Mouse (Mus musculus) heart, embryonic 10.5 days (tissue): Measurements from ENCODE around the gene Kif12. TPM values are rescaled to one million over a fixed set of nuclear protein-coding genes. Genes with fewer than 3 reads are reported as not detected.

ENCODE experiments used
- DNase-seq: peaks from one replicate; pipeline ENCODE4 v3.0.0-alpha.2; 2017; ENCODE audit warnings: low spot score
- H3K27ac ChIP-seq: fragments of 300-500 bp; sonication (generic); 2 replicates; pipeline ENCODE4 v1.5.1; 2016; ENCODE audit warnings: mild to moderate bottlenecking
- H3K27me3 ChIP-seq: fragments of 300-500 bp; sonication (generic); 2 replicates; pipeline ENCODE4 v1.6.1; 2016; ENCODE audit warnings: mild to moderate bottlenecking; ENCODE audit not compliant: poor library complexity, insufficient read depth, severe bottlenecking
- H3K36me3 ChIP-seq: fragments of 300-500 bp; sonication (generic); 2 replicates; pipeline ENCODE4 v1.6.1; 2016; ENCODE audit warnings: mild to moderate bottlenecking, moderate library complexity
- H3K4me1 ChIP-seq: fragments of 300-500 bp; sonication (generic); 2 replicates; pipeline ENCODE4 v1.6.1; 2016; ENCODE audit warnings: mild to moderate bottlenecking
- H3K4me3 ChIP-seq: fragments of 300-500 bp; sonication (generic); 2 replicates; pipeline ENCODE4 v1.5.1; 2016; ENCODE audit warnings: mild to moderate bottlenecking, moderate library complexity
- H3K9me3 ChIP-seq: fragments of 300-500 bp; sonication (generic); 2 replicates; pipeline ENCODE4 v1.6.1; 2016; ENCODE audit warnings: mild to moderate bottlenecking, moderate library complexity
- WGBS: fragments of 180-500 bp; shearing (Covaris S2); methylation state at CpG from one replicate; pipeline ENCODE4 v1.1.7; 2016; 5-methylcytosine and 5-hydroxymethylcytosine counted together
- polyA plus RNA-seq: library from polyadenylated mRNA; unstranded; fragments of >200 nt; fragmentation: Nextera tagmentation; extraction: Ambion mirVana; gene quantifications from 2 replicates; pipeline ENCODE4 v1.2.1, GENCODE M21; 2016

Gene Kif12
- polyA plus RNA-seq, 1 experiment from 2014 or later, result 3.4 TPM

DNA sequence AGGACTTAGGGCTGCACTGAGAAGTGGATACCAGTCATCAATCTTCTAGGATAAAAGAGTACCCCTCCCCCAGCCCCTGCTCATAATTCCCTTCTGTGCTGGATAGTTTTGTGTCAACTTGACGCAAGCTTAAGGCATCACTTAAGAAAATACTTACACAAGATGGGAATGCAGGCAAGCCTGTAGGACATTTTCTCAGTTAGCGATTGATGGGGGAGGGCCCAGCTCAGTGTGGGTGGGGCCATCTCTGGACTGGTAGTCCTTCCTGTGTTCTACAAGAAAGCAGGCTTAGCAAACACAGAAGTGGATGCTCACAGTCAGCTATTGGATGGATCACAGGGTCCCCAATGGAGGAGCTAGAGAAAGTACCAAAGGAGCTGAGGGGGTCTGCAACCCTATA, 22.4 kb upstream of the Kif12 start:
- no peaks in the 10 kb centered on the region for H3K36me3 ChIP-seq
- H3K4me3 ChIP-seq, result no peak overlapping the region
- no peak overlapping the region for H3K27ac ChIP-seq
- 78% methylated on average over 2 of the region's 2 CpGs for WGBS
- DNase-seq, result no peak
- H3K4me1 ChIP-seq, result peaks cover 11% of the 10 kb centered on the region
- no peaks in the 10 kb centered on the region; the same call in 1 of the 2 replicates for H3K27me3 ChIP-seq
- no peaks in the 10 kb centered on the region for H3K9me3 ChIP-seq

DNA sequence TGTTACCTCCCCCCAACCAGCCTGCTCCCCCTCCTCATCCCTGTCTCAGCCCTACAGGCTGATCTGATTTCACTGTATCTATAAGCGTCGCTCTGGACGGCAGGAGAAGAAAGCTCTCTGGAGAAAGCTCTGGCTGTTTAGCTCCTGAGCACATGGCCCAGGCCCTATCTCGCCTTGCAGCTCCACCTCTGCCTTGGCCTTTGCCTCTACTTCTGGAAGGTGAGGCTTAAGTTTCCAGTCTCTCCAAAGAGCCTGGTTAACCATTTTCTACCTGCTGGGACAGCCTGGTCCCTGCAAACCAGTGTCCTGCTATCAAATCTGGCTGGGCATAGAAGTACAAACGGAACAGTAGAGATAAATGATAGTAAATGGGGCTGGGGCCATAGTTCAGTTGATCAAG, 19.7 kb upstream of the Kif12 start:
- no peaks in the 10 kb centered on the region for H3K36me3 ChIP-seq
- peaks cover 13% of the 10 kb centered on the region; the same call in 1 of the 2 replicates for H3K27me3 ChIP-seq
- H3K9me3 ChIP-seq, result no peaks in the 10 kb centered on the region
- no peak for DNase-seq
- H3K4me1 ChIP-seq, result peaks cover 21% of the 10 kb centered on the region
- no peak overlapping the region for H3K4me3 ChIP-seq
- WGBS, result 46% methylated on average over 5 of the region's 5 CpGs
- H3K27ac ChIP-seq, result peak overlapping the region; percentile 16; the same call in 1 of the 2 replicates

DNA sequence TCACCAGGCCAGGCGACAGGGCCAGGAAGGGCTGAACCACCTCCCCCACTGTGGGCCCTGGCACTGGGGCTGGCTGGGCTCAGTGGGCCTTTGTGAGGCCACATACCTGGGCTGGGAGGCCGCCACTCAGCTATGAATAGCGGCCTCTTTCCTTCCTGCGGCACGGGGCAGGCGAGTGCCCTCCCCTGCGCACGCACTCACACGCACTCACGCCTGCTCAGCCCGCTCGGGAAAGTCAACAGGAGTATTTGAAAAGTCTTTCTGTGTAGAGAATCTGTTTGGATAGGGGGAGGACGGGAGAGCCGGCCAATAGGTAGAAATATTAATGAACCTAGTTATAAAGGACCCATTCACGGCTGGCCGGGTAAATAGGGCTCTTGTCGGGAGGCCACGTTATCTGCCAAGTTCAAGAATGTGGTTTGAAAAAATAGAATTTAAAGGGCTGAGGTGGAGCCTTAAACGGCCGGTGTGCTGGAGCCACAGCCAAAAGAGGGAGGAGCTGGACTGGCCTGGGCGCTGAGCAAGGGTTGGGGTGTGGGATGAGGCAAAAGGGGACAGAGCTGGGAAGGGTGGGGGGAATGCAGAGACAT, 14.4 kb upstream of the Kif12 start:
- peaks cover 29% of the 10 kb centered on the region for H3K4me1 ChIP-seq
- H3K27ac ChIP-seq, result peak overlapping the region; percentile 36
- H3K4me3 ChIP-seq, result no peak overlapping the region
- peak; percentile 80 for DNase-seq
- H3K27me3 ChIP-seq, result peaks cover 32% of the 10 kb centered on the region
- no peaks in the 10 kb centered on the region for H3K9me3 ChIP-seq
- 54% methylated on average over 21 of the region's 21 CpGs for WGBS
- no peaks in the 10 kb centered on the region for H3K36me3 ChIP-seq

DNA sequence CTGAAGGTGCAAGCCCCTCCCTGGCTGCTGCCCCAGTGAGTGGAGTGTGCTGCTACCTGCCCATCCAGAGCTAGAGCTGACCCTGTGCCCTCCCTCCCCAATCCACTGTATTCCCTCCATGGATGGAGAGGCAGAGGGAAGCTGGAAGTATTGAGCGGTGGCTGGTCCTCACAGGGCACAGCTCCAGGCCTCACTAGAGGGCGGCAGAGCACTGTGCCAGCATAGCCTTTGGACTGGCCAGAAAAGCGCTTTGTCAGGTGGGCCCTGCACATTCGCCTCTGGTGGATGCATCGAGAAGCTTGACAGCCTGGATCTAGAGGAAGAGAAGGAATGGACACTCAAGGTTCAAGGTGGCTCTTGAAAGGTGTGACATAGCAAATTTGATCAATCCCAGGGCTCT, 9.6 kb upstream of the Kif12 start:
- peaks cover 24% of the 10 kb centered on the region for H3K27me3 ChIP-seq
- H3K36me3 ChIP-seq, result no peaks in the 10 kb centered on the region
- no peaks in the 10 kb centered on the region for H3K9me3 ChIP-seq
- DNase-seq, result peak; percentile 84
- peaks cover 13% of the 10 kb centered on the region for H3K4me1 ChIP-seq
- 8% methylated on average over 5 of the region's 5 CpGs for WGBS
- no peak overlapping the region for H3K27ac ChIP-seq
- no peak overlapping the region for H3K4me3 ChIP-seq

DNA sequence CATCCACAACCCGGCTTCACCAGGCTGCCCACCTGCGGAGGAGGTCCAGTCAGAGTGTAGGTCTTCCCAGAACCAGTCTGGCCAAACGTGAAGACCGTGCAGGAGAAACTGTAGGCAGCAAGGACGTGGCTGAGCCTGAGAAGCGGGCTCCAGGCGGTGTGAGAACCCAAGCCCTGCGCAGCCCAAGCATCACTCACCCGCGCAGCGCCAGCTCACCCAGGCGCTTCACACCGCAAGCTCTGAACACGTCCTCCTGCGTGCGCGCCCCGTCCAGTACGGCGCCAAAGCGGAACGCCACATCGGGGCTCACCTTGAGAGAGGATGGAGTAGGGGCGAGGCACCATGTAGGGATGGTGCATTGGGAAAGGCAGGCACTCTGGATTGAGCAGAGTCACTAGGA, 809 bp downstream of the Kif12 start:
- DNase-seq, result no peak
- peaks cover 76% of the 10 kb centered on the region for H3K27me3 ChIP-seq
- no peak overlapping the region for H3K27ac ChIP-seq
- H3K9me3 ChIP-seq, result no peaks in the 10 kb centered on the region
- H3K36me3 ChIP-seq, result no peaks in the 10 kb centered on the region
- no peak overlapping the region; the same call in 1 of the 2 replicates for H3K4me3 ChIP-seq
- no peaks in the 10 kb centered on the region for H3K4me1 ChIP-seq
- 40% methylated on average over 24 of the region's 24 CpGs for WGBS

DNA sequence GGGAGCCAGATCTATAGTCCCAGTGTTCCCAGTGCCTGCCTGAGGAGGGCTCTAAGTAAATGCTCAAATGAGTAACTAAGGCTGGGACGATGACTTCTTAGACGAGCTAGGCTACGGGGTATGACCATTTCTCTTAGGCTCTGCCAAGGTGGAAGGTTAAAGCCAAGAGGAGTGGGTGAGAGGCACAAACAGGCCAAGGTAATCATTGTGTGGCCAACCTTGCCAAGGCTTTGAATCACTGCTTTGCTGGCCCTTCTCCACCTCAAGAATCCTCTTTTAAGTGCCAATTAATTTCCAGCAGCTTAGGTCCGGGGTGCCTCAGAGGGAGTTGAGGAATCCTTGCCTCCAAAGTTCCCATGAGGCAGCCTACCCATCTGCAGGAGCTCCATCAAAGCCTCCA, 1.9 kb downstream of the Kif12 start:
- DNase-seq, result no peak
- Histone ChIP-seq H3K9me3 (no peaks in the 10 kb centered on the region), H3K4me1 (no peaks in the 10 kb centered on the region), H3K27me3 (peaks cover 76% of the 10 kb centered on the region), H3K4me3 (no peak overlapping the region), H3K36me3 (no peaks in the 10 kb centered on the region), H3K27ac (no peak overlapping the region)
- 78% methylated on average over 4 of the region's 4 CpGs for WGBS

DNA sequence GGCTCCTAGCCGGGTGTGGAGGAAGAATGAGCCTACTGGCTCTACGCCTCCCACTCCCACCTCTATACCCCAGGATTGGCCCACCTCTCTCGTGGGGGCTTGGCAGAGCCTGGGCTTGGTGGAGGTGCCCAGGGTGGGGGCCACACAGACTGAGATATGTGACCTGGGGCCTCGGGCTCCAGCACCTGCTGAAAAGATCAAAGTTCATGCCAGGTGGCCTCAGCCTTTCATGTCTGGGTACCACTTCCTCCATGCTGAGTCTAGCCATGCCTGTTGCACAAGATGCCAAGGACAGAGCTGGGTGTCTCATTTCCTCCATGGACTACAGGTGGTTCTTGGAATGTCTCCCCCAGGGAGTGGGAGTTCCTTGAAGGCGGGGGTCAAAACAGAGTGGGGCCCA, 5.6 kb downstream of the Kif12 start:
- Histone ChIP-seq H3K4me3 (no peak overlapping the region), H3K27me3 (peaks cover 49% of the 10 kb centered on the region), H3K9me3 (no peaks in the 10 kb centered on the region), H3K27ac (no peak overlapping the region), H3K36me3 (no peaks in the 10 kb centered on the region), H3K4me1 (no peaks in the 10 kb centered on the region)
- WGBS, result 80% methylated on average over 5 of the region's 5 CpGs
- no peak for DNase-seq

DNA sequence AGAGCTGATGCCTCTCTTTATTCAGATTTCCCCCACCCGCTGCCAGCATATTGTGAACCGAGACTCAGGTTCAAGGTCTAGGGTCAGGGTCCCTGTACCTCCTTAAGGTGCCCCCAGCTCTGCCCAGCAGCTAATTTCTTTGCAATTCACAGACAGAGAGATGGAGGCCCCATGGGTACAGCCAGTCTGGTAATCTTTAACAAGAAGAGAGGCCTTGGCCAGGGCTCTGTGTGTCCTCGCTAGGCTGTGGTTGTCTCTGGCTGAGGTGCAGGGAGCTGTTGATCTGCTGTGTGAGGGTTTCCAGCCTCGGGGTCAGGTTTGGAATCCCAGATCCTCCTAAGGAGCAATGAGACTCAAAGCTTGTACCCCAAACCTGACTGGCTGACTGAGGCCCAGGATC, 6.3 kb downstream of the Kif12 start:
- H3K27ac ChIP-seq, result no peak overlapping the region
- no peak overlapping the region for H3K4me3 ChIP-seq
- 86% methylated on average over 4 of the region's 4 CpGs for WGBS
- no peaks in the 10 kb centered on the region for H3K9me3 ChIP-seq
- peaks cover 1% of the 10 kb centered on the region; the same call in 1 of the 2 replicates for H3K4me1 ChIP-seq
- peaks cover 42% of the 10 kb centered on the region for H3K27me3 ChIP-seq
- H3K36me3 ChIP-seq, result no peaks in the 10 kb centered on the region
- no peak for DNase-seq

DNA sequence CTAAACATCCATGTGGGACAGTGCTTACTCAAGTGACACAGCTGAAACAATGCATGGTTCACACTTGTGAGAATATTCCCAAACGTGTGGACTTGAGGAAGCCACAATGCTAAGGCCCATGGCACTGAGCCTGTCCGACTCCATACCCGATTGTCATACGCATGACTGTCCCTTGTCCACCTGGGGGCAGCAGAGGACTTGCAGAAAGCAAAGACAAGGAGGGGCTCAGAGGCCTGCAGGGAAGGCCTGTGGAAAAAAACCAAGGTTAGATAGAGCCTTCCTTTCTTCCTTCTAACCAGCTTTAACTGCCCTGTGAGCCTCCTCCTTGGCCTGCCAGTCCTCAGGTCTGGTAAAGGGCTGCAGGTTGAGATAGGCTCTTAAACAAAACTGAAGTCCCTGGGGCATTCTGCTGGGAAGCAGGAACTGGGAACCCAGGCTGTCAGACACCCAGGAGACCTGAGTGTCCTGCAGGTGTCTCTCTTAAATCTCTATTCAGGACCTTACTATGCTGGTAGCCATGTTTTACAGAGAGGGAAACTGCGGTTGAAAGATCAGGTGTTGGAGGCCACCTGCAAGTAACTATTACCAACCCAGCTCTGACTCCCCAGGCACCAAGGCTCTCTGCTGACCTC, 12.9 kb downstream of the Kif12 start:
- peaks cover 11% of the 10 kb centered on the region for H3K4me1 ChIP-seq
- DNase-seq, result peak; percentile 89
- WGBS, result 23% methylated on average over 5 of the region's 5 CpGs
- H3K27ac ChIP-seq, result peak overlapping the region; percentile 39; the same call in 1 of the 2 replicates
- peaks cover 10% of the 10 kb centered on the region for H3K27me3 ChIP-seq
- H3K36me3 ChIP-seq, result no peaks in the 10 kb centered on the region
- no peak overlapping the region for H3K4me3 ChIP-seq
- no peaks in the 10 kb centered on the region for H3K9me3 ChIP-seq

DNA sequence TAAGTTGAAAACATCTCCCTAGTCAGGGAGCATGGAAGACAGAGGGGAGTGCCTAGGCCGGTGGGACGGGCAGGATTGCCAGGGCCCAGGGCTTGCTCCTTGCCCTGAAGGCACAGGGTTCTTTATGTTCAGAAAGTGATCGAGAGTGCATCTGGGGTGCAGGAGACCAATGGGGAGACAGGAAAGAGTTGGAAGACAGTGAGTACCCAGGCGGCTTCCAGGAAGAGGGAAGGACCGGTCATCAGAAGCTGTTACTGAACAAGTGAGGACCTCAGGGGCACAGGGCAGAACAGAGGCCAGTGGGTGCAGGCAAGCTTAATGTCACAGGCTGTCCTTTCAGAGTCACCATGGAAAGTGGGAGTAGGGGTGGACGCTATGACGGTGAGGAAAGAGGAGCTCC, 13.7 kb downstream of the Kif12 start:
- no peak for DNase-seq
- Histone ChIP-seq H3K36me3 (no peaks in the 10 kb centered on the region), H3K4me3 (no peak overlapping the region), H3K27me3 (peaks cover 16% of the 10 kb centered on the region), H3K27ac (no peak overlapping the region), H3K9me3 (no peaks in the 10 kb centered on the region), H3K4me1 (peaks cover 11% of the 10 kb centered on the region)
- 85% methylated on average over 7 of the region's 7 CpGs for WGBS

DNA sequence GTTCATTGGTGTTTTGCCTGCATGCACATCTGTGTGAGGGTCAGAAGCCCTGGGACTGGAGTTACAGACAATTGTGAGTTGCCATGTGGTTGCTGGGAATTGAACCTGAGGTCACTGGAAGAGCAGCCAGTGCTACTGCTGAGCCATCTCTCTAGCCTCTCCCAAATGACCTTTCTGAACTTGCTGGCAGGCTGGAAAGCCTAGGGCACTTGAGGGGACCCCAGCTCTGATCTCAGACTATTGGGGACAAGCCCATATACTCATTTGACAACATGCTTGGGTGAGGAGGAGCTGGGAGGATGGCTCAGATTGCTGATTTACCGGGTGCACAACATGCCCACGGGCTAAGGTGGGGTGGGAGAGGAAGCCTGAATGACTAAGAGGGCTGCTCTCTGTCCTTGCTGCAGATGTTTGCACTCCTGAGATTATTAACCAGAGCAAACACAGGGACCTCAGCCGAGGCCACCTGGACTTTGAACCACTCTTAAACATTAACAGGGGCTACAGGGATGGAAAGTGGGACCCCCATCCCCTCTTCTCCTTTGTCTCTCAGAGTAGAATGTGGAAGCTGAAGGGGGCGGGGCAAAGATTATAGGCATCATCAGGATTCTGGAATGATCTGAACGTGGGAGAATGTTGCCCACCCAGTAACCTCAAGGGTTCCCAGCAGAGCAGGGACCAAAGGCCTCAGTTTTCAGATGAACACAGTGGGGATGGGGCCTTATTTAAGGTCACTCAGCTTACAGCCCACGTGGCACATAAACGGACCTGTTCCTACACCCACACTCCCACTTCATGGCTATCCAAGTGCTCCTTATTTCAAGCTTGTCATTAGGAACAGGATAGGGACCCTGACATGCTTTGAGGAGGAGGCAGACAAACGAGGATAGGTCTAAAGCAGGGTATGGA, 15.0 kb downstream of the Kif12 start:
- H3K36me3 ChIP-seq, result no peaks in the 10 kb centered on the region
- H3K27ac ChIP-seq, result no peak overlapping the region
- no peaks in the 10 kb centered on the region for H3K9me3 ChIP-seq
- H3K4me3 ChIP-seq, result no peak overlapping the region
- H3K27me3 ChIP-seq, result peaks cover 16% of the 10 kb centered on the region
- H3K4me1 ChIP-seq, result peaks cover 11% of the 10 kb centered on the region
- no peak for DNase-seq
- 70% methylated on average over 8 of the region's 8 CpGs for WGBS

DNA sequence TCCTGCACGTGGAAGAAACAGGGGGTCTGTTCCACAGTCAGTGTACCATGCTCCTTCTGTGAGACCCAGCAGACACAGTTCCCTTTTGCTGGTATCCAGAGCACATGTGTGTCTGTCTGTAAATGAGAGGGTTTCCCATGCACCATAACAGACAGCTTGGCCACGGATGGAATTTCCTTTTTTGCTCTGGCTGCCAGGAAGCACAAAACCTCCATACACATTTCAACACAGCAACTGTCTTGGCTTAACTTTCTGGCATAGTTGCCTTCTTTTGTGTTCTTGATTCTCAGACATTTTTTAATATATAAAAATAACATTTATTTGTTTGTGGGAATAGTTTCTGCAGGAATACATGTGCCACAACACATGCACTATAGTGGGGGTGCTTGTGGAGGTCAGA, 16.3 kb downstream of the Kif12 start:
- WGBS, result 48% methylated on average over 2 of the region's 2 CpGs
- DNase-seq, result no peak

DNA sequence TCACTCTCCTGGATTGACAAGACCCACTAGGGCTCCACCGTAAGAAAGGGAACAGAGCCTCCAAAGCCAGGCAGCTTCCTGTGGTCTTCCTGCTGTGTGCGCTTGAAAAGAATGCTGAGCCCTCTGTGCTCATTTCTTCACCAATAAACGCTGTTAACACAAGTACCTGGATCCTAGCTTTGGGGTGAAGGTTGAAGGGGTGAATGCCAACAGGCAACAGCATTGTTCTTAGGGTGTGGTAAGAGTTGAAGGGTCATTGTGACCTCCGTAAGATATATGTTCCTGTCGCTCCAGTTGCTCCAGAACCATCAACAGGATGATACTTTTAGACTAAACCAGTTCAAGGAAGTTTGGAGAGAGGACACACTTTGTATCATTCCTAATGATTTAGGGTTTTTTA, 17.2 kb downstream of the Kif12 start, which contains the start of gene Ambp:
Gene Ambp, minus strand, starts transcription at position 101 of the 400 bp plus-strand sequence.
- Histone ChIP-seq H3K27ac (no peak within 1 kb of the TSS), H3K36me3 (no peaks in the 10 kb centered on the region), H3K9me3 (no peaks in the 10 kb centered on the region), H3K27me3 (peaks cover 16% of the 10 kb centered on the region), H3K4me1 (peaks cover 5% of the 10 kb centered on the region; the same call in 1 of the 2 replicates), H3K4me3 (no peak within 1 kb of the TSS)
- 62% methylated on average over 5 of the region's 5 CpGs for WGBS
- no peak for DNase-seq

More for the DNA sequence above, 16.3 kb downstream of the Kif12 start:
- Histone ChIP-seq H3K4me3 (no peak overlapping the region), H3K27me3 (peaks cover 16% of the 10 kb centered on the region), H3K27ac (no peak overlapping the region), H3K36me3 (no peaks in the 10 kb centered on the region), H3K4me1 (peaks cover 9% of the 10 kb centered on the region), H3K9me3 (no peaks in the 10 kb centered on the region)
